Mouse (Mus musculus) neutrophil, adult 5-6 weeks (primary cell): ENCODE results near the gene Pdhx. TPM values are rescaled to one million over a fixed set of nuclear protein-coding genes. Genes with fewer than 3 reads are reported as not detected.
A peak's percentile ranks its signal among the peaks of the same experiment; 100 is the strongest.

ENCODE experiments used
- ATAC-seq: fragments of 151-379, 151-347 bp; 2 replicates; pipeline ENCODE4 v1.8.0; 2017; ENCODE audit warnings: mild to moderate bottlenecking, moderate TSS enrichment; ENCODE audit not compliant: insufficient number of reproducible peaks, poor library complexity, low FRiP score, severe bottlenecking; ENCODE audit errors: extremely low read depth
- total RNA-seq: library from RNA; stranded (forward); fragments of 200-1000 nt; gene quantifications from 2 replicates; pipeline ENCODE4 v1.2.3, GENCODE M21; 2017

The Pdhx gene
- total RNA-seq: 13.6 and 16.1 TPM in 2 replicates

- peak; percentile 97 for ATAC-seq
These were observed at the start of gene Pdhx, which contains the start of gene Apip for GRCm38 (mm10) chr2:103073219-103073982. Gene Pdhx (minus strand): TSS chr2:103073513. Gene Apip (plus strand): TSS chr2:103073675.

DNA sequence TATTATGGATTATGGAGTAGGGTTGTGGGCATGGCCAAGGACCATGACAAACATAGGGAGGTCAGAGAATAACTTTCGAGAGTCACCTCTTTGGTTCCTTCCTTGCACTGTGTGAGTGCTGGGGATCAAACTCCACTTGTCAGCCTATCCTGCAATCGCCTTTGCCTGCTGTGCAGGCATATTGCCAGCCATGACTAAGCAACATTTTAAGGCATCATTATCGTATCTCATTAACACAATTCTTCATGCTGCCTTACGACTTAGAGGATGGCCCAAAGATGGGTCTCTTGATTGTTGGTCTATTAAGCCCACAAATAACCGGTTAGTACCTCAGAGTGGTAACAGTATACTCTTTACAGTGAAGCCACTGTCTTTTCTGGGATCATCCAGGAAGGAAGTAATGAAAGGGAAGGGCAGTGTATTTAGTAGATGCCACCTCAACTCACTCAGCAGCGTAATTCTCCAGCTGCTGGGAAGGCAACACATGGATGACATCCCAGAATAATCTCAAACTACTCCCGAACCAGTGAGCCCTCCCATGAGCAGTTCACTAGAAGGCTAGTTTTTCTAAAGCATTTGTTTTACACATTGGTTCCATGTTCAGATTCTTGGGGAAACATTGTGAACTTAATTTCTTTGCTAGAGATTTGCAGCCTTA, 46.0 kb upstream of the Pdhx start:
- ATAC-seq: no peak

GRCm38 (mm10) chr2:103118324-103119196, 45.2 kb upstream of the Pdhx start:
- ATAC-seq: no peak

DNA sequence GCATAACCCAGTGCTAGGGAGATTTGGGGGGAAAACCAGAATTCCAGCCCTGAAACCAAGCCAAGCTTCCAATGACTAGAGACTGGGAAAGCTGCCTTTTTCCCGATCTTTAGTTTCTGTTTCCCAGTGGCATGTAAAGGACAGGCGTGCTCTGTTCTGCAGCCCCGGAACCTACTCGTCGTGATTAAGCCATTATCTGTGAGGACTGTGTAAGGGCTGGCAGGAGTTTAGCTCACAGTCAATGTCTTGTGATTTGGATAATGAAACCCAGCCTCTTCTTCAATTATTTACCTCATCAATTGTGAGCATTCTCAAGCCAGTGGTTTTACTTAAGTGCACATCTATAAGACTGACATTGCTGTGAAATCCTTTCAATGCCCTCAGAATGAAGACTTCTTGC, 43.9 kb upstream of the Pdhx start:
- ATAC-seq: no peak

GRCm38 (mm10) chr2:103111669-103112068, 38.4 kb upstream of the Pdhx start:
- ATAC-seq: no peak

- no peak for ATAC-seq
These were observed 32.9 kb upstream of the Pdhx start for GRCm38 (mm10) chr2:103106172-103106571.

- ATAC-seq: no peak
These were observed 29.3 kb upstream of the Pdhx start for GRCm38 (mm10) chr2:103102595-103102994.

DNA sequence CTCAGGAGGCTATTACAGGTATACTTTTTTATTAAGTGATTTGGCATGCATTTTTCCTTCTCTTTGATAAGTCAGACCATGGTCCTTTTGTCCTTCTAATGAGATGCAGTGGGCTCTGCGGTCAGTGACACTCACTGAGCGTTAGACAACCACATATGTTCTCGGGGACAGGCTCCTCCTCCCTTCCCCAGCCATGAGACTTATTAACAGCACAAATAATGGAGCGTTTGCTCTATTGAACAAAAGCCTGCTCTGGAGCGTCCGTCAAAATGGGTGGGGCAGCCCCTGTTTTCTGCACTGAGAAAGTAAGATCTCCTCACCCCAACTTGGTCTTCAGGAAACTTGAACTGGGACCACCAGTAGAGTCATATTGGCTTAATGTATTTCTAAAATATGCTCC, 16.2 kb upstream of the Pdhx start:
- no peak for ATAC-seq

GRCm38 (mm10) chr2:103088099-103088498, 14.8 kb upstream of the Pdhx start:
- no peak for ATAC-seq

- ATAC-seq: peak; percentile 67
These were observed 13.1 kb upstream of the Pdhx start for GRCm38 (mm10) chr2:103086432-103086831.

DNA sequence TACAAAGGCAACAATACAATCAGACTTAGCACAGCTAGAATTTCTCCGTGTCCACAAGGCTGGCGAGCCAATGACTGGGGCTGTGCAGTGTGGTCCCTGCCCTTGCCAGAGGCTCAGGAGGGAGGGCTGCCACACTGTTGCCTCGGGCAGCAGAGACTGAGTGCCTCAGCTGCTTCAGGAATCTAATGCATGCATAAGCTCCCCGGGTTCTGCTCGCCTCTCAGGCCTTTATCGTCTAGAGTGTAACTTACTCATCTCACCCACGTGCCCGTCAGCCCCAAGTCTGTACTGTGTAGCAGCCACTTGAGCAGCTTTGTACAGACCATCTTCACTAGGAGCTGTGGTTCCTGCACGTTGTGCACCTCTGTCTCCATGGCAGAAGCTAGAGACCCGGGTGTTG, 12.3 kb upstream of the Pdhx start:
- ATAC-seq: no peak

- ATAC-seq: peak; percentile 46; the same call in 1 of the 2 replicates
These were observed 11.1 kb upstream of the Pdhx start for GRCm38 (mm10) chr2:103084451-103084850.

DNA sequence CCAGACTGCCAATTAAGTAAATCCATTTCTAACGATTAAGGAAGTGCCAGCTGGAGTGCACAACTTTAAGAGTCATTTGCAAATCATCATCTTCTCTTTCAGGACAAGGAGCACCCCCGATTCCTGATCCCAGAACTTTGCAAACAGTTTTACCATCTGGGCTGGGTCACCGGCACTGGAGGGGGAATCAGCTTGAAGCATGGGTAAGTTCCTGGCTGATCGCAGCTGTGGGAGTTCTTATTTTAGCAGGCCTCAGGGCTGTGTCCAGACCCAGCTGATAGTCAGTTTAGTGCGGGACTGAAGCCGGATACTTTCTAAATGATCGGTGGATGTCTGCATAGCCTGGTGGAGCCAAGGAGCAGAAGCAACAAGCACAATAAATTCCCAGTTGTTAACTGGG, 9.5 kb upstream of the Pdhx start:
- no peak for ATAC-seq

GRCm38 (mm10) chr2:103081706-103082105, 8.4 kb upstream of the Pdhx start:
- no peak for ATAC-seq

- ATAC-seq: no peak
These were observed 7.8 kb upstream of the Pdhx start for GRCm38 (mm10) chr2:103081117-103081516.

GRCm38 (mm10) chr2:103070586-103070985, 2.7 kb downstream of the Pdhx start:
- no peak for ATAC-seq

GRCm38 (mm10) chr2:103069752-103070405, 3.4 kb downstream of the Pdhx start:
- ATAC-seq: no peak

DNA sequence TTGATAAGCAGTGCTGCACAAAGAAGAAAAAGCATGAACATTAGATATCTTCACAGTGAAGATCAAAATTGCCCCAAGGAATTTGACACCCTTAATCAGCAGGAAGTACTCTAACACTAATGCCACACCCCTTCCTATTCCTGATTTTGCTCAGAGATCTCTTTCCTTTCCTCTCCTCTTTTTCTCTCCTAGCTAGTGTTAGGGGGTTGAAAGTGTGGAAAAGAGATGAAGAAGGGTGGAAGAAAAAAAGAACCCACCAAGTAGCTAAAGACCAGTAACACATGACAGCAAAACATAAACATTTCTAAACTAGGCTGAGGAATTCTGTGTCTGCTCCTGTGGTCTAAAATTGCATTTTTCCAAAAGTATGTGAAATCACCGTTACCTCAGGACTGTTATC, 4.7 kb downstream of the Pdhx start:
- ATAC-seq: no peak

- no peak for ATAC-seq
These were observed 5.6 kb downstream of the Pdhx start for GRCm38 (mm10) chr2:103067552-103068207.
